Mouse (Mus musculus): ENCODE data around the gene Fam53b.

The Fam53b gene

DNA sequence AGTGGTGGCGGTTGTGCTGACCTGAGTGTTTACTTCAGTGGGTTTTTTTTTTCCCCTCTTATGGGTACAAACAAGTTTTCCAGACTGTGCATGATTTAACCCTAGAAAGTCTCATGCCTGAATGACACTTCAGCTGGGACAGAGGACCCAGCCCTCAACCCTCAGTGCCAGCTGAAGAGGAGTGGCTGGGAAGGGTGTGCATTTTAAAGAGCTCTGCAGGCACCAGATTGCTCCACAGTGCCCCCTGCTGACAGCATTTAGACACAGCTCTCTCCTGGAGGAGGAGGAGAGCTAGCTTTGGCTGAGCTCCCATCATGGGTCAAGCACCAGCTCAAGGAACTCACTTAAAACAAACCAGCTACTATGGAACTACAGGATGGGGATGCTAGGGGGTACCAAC lies 2.8 kb downstream of the Fam53b start:
- peak; percentile 92 for DNase-seq (ENCODE audit: low spot score)

DNA sequence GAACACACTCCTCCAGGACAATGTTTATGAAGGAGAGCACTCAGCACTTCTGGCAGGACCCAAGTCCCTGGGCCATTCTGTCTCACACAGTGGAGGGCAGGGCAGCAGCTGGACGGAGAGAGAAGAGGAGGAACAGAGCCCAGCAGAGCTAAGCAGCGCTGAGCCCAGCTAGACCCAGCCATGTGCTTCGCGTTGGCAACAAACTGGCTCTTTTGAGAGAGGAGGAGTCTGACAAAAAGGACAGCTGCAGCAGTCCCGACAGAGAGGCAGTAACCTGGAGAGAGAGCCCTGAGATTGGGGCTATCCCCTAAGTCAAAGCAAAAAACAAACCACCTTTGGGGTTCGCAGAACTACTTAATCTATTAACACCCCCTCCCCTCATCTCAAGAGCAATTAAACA lies 3.3 kb downstream of the Fam53b start:
- no peak for DNase-seq (ENCODE audit: low spot score)

DNA sequence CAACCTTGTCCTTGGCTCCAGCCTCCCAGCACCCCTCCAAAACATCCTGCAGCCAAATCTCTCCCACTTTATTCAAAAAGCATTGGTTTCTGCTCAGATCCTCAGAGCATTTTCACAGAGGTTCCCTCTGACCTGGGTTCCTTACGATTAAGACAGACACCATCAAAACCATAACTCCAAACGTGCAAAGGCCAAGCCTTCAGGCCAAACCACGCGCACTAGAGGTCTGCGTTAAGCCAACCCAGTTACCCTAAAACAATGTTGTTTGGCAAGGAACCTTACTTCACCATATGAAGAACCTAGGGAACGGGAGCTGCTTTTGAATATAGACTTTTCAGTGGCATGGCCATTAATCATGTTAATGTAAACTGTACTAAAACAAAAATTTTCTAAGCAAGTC lies 4.0 kb downstream of the Fam53b start:
- DNase-seq (ENCODE audit: low spot score): no peak

DNA sequence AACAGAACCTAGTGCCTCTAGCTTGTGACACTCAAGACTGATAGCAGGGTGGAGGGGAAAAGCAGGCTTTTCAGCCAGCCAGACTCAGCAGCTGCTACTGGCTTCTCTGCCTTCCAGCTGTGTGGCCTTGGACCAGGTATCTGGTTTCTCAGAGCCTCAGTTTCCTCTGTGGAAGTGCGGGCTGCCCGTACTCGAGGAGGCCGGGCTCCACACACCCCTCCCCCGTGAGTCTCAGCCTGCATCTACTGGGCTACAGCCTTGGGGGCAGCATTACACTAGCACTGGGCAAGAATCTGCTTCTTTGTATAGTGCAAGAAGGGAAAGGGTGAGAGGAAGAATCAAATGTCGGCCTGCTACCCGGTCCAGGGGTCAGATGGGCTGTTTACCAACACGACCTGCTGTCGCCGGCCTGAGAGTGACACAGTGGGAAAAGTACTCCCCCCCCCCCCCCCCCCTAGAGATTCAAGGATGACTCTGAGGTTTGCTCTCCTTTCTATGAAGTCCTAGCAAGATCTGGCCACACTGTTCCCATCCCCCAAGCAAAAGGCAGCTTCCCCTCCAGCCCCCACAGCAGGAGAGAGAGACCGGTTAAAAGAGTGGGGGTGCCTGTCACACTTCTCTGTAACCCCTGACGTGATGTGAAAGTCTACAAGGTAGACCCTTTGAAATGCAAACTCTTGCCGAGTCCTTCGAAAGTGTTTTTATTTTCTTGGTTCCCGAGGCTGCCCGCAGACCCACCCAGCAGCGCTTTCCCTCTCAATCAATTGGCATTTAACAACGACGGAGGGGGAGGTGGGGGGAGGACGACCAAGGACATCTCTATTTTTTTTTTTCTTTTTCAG lies 4.6 kb downstream of the Fam53b start:
- DNase-seq (ENCODE audit: low spot score): no peak

DNA sequence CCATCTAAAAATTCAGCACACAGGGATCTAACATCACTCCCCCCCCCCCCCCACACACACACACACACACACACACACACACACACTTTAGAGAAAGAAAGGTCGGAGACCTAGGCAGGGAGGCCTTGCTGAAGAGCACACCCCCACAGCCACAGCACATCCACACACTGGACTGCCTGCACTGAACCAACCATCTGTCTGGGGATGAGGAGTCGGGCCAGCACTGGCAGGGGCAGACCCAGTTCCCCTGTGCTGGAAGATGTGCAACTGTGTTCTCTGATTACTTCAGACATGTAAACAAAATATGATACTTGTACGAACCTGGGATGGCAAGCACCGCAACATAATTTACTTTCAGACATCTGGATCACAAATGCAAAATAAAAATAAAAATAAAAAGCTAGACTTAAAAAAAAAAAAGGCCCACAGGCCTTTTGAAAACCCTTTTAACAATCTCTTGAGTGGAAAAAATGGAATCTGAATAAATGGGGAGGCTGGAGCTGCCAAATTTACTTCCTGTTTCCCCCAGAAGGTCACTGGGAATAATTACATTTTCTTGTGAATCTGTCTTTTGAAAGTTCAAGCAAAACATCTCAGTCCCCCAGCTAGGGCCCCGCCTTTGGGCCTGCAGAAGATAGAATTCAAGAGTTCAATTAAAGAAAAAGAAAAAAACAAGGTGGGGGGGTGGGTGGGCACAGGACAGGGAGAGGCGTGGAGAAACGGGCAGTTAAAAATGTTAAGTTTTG lies 5.5 kb downstream of the Fam53b start:
- no peak for DNase-seq (ENCODE audit: low spot score)

DNA sequence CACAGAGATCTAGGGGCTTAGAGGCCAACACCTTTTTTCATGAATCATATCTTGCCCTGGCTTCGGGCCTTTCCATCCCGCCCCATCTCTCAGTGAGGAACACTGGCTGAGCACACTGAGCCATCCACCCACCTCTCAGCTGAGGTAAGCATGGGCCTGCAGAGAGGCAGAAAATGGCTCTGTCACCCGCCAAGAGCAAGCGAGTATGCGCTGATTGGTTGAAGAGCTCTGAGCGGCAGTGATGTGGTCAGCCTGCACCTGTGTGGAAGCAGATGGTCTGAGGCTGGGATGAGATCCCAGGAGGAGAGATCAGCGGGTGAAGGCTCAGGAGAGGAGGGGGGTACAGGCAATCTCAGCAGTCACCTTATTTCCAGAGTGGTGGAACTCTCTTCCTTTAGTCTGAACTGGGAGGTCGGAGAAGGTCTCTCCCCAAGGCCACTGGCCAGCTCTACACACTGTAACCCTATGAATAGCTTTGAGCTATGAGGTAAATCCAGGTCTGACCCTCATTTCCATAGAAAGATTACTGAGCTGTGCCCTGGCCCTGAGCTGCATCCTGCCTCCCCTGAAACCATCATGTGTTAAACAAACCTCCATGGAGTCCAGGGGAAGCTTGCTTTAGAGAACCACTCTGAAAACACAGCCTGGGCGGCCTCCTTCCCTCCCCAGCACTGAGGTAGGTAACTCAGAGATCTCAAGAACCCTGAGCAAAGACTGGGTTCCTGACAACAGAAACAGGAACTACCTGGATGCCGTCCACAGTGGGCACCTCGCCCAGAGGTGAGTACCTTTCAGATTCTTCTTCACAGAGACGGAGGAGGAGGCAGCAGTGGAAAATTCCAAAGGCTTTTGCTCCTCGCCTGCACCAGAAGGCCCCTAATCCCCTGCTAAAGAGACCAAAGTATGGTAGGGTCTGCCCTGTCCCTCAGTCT lies 6.5 kb downstream of the Fam53b start:
- no peak for DNase-seq (ENCODE audit: low spot score)

DNA sequence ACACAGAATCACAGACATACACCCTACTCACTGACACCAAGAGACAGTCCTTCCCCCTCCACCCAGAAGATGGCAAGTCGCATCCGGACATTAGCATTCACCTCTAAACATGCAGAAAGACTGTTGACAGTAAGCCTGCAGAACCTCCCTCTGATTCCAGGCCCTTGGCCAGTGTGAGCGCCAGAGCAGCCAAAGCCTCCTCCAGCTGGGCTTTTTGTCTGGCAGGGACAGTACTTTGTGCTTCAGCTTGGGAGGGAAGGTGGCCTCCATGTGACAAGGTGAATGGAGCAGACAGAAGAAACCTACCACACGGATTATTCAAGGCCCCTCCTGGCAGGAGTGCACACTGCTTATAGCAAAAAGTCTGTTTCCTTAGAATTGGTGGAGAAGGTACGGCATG lies 7.4 kb downstream of the Fam53b start:
- DNase-seq (ENCODE audit: low spot score): no peak

DNA sequence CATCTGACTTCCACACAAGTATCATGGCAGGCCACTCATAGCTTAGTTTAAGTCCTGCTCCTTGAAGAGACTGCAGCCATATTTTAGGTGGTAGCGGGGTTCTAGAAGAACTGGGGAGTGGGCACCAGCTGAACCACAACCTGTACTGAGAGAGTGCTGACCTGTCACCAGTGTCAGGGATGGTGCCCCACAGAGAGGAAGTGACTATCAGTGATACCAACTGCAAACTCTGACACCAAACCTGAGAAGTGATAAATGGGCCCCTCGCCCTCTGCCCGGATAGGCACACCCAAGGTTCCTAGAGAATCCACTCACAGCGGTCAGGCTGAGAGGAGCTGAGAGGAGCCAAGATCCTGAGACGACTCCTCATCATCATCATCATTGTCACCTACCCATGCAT lies 8.7 kb downstream of the Fam53b start:
- peak; percentile 38 for DNase-seq (ENCODE audit: low spot score)

DNA sequence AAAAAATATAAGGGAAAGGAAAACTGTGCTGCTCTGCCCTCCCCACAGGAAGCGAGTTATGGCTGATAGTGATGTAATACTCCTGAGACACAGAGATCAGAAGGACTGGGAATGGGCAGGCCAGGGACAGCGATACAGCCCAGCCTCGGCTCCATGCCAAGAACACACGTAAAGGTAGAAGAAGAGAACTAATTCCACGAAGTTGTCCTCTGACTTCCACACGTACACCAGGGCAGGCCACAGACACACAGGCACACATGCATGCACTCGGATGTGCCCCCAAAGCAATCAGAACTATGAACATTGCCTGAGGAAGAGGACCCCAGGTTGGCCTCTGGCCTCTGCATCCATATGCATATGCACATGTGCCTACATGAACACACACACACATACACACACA lies 9.2 kb downstream of the Fam53b start:
- no peak for DNase-seq (ENCODE audit: low spot score)

DNA sequence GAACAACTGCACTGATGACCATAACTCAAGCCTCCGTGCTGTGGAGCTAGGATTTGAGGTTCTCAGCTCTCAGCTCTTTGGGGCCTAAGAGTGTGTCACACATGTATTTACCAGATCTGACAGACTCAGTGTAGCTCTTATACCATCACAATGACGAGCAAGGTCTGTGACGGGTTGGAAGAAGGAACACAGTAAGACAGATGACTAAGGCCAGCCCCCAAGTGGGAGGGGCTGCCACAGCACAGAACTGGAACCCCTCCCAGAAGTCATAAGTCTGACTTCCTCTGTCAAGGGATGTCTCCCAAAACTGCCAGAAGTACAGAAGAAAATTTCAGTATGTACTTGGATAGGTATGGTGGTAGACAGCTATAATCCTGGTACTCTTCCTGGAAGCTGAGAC lies 9.7 kb downstream of the Fam53b start:
- peak; percentile 43 for DNase-seq (ENCODE audit: low spot score)

DNA sequence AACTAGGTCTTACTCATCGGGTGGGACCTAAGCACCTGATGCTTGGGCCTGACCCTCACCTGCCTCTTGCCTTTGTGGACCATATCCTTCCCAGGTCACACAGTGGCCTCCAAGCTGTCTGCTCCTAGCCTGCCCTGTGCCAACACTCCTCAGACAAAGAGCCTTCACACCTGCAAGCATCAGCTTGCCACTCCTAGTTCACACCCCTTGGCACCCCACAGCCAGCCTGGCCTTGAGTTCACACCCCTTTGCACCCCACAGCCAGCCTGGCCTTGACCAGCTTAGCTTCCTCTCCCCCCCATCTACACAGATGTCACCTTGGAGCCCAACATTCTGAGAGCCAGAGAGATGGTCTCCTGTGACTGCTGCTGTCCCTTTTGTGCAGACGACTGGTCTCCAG lies 10.3 kb downstream of the Fam53b start:
- DNase-seq (ENCODE audit: low spot score): no peak

DNA sequence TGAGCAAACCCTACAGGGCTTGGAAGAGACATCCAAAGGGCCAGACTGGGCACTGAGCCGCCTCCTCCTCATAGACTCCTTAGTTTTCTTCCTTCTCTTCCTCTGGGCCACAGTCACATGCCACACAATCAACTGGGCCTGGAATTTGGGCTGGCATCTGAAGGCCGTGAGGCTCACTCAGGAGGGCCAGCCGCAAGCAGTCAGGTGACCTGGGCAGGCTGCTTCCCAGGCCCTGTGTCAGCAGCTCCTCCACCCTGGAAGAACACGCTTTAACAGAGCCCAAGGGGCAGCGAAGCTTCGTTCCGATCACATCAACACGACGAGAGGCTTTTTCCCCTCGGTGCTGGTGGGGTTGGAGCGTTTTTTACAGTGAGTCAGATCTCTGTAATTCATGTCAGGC lies 11.0 kb downstream of the Fam53b start:
- DNase-seq (ENCODE audit: low spot score): no peak

DNA sequence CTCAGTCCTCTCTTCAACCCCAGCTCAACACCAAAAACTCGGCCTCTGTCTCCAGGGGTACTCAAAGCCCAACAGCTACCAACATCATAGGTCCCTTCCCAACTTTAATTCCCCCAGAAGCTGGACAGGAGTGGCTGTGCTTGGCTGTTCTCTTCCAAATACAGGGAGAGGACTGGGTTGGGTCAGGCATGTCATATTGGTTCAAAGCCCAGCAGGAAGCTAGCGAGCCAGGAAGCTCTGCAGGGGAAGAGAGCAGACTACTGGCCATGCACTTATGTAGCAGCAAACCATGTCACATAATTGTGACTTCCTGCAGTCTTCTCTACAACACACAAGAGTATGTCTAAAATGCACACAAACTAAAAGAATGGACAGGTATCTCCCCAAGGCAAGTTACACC lies 11.6 kb downstream of the Fam53b start:
- DNase-seq (ENCODE audit: low spot score): no peak

DNA sequence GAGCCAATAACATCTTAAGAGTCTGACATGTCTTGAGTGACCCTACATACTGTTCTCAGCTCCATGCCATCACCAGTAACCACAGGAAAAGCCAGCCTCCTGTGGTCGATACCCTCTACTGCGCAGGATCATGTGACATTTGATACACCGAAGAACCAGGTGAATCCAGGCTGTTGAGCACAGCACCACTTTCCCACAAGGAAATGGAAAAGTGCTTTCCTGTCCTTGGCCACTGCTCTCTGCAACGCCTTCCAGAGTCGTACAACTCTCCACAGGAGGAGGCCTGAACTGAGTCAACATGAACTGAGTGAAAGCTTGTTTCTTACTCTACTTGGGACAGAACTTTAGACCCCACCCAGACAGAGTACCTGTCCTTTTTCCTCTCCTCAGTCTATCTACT lies 12.2 kb downstream of the Fam53b start:
- DNase-seq (ENCODE audit: low spot score): no peak

DNA sequence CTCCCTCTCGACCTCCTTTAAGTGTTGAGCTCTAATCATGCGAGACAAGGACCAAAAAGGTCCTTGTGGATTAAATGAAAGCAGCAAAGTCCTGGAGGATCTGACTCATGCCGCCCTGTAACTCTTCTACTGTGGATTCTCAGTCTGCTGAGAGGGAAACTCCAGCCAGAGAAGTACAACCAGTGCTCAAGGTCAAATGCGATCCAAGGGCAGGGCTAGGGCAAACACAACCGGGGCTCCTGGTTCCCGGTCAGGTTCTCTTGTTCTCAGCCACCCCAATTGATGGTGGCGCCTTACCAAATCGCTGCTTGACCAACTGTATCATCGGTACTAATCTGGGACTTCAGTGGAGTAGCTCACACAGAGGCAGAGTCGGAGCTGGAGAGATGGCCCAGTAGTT lies 12.8 kb downstream of the Fam53b start:
- no peak for DNase-seq (ENCODE audit: low spot score)

DNA sequence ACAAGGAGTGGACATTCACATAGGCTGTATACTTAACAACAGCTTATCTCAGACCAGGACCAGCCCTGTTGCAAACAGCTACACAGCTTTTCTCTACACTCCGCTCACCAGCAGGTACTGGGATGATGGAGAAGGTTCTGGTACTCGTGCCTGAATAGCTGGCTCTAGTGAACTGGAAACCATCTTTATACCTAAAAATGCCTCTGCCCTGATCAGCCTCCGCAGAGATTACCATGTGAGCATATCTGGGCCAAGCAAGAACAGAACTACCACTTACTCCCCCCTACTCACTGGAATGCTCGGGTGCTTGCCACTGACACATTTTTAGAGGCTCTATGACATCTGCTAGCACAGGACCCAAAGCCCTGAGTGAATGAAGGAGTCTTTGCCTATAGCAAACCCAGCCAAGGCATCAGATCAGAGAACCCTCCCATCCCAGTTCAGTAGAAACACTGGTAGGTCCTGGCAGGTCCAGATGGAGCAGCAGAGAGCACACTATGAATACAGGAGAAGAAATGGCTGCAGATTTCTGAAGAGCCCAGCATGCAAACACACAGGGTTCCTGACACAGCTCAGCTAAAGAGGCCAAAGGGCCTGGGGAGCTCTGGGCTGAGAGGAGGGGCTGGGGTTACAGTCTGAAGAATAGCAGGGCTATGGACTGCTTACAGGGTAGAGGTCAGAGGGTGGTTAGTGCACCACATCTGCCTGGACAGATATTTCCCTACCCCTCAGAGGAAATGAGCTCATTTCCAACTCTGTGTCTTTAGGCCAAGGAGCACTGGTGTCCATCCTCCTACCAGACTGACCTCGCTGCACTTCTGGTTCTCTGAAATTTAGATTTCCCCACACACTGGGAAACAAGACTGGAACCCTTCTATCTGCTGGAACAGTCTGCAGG lies 14.3 kb downstream of the Fam53b start:
- no peak for DNase-seq (ENCODE audit: low spot score)

DNA sequence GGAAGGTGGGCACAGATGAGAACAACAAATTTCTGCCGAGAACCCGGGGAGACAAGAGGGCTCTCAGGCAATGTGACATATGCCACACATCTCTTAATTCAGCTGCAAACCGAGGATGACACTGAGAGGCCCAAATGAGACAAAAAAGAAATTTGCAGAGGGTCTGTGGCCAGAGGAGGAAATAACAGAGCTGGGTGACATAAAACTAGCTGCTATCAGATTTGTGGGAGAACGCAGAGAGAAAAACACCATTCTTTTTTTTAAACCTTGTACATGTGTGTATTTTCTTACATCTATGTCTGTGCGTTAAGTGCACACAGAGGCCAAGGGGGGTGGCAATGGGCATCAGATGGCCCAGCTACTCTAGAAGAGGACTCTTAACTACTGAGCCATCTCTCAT lies 18.5 kb downstream of the Fam53b start:
- no peak for DNase-seq (ENCODE audit: low spot score)

DNA sequence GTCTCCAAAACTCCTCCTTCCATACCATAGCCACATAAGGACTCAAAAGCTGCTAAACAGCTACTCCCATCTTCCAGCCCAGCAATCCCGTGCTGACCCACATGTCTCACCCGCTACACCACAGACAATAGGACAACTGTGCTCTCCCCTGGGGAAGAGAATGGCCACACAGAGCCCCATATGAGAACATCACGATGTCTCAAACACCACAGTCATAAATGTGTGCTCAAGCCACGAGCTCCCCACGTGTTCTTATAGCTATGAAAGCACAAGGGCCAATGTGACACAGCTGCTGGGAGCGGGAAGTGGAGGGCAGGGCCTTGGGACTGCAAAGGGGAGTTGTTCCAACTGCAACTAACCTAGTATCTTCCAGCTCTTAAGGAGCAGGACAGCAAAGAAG lies 20.2 kb downstream of the Fam53b start:
- DNase-seq (ENCODE audit: low spot score): no peak

DNA sequence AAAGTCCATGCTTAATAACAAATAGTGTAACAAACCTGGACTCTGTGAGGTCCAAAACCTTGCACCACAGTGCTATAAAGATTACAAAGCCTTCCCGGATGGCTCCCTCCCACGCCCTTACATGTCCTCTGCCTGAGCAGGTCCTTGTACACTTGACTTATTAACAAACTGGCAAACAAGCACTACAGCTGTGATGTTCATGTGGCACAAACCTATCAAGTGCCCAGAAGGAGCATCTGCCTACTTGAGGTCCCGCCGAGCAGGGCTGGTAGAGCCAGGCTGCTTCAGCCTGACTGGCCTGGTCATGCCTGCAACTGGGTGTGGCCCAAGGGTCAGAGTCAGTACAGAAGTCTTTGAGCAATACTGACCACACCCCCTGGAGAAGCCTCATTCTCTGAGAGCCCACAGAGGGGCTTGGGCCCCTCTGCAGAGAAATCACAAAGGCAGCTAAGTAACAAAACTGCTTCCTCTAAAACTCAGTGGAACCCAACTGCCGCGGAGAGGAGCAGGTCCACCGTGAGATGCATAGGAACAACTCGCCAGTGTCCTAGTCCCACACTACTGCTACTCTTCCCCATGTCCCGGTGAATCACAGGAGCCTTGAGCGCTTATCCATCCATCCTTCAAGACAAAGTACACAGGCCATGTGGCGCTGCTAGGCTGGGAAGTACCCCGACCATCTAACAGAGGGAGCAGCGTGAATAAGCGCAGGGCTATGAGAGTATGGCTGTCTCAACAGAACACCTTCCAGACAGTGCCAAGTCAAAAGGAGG lies 23.1 kb downstream of the Fam53b start:
- no peak for DNase-seq (ENCODE audit: low spot score)

DNA sequence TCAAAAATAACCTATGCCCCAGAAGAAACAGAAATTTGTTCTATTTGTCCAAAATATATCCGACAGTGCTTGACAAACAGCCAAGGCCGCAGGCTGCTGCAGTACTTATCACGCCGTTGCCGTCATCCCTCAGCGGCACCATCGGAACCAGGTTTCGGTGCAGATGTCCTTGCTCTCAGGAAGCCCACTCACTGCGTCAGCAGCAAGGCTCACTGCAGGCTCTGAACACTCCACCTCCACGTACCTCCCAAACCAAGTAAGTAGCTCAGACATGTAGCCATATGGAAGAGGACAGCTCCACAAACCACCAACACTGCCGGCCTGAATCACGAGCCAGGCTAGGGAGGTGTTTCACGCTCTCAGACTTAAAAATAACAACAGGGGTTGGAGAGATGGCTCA lies 24.9 kb downstream of the Fam53b start:
- DNase-seq (ENCODE audit: low spot score): no peak

All from c-Kit-positive CD71-positive TER-119-positive erythroid progenitor cells, embryonic 14.5 days (primary cell).